ENCODE assay signal across 8 mouse cellular contexts in the genomic region with DNA sequence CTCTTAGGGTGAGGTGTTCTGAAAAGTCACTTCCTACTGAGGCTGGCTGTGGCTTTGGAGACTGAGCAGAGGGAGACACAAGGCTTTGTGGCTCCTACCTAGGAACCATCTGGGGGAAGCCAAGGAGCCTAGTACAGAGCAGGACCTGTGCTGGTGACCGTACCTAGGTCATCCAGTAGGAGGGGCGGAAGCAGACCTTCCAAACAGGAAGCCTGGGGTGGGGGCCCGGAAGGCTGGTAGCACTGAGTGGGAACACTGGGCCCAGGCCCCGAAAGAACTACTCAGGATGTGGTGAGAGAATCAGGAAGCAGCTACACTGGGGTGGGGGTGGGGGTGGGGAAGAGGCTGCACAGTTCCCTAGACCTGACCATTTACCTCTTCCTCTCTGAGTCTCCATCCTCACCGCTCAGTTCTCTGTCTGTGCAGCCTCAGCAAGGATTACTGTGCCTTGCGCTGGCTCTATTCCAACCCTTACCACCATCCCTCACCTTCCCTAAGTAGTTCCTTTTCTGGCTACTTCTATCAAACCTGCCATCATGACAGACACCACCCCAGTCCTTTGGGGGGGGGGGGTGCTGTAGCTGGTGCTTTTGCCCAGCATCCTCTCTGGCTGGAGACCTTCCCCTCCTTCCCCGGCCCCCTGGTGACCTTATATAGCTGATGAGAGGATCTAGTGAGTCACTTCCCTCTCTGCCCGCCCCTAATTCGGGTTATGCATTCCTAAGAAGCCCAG. TPM values are rescaled to one million over a fixed set of nuclear protein-coding genes. Genes with fewer than 3 reads are reported as not detected.
DNase-seq lines count a peak whose midpoint lies in the region; ATAC-seq and TF ChIP-seq lines count a peak whose summit lies in the region.

No protein-coding gene starts in this region.

- no peaks in the 10 kb centered on the region; the same call in 1 of the 2 replicates for H3K36me3 ChIP-seq in intestine, embryonic 16.5 days (ENCODE audit: control insufficient read depth, insufficient read depth, low read length)

- no peaks in the 10 kb centered on the region for H3K27me3 ChIP-seq in intestine, embryonic 16.5 days (replicated peaks; ENCODE audit: control insufficient read depth, insufficient read depth, low read length)

- peak; percentile 72 for ATAC-seq in granulocyte monocyte progenitor cell, adult 5-6 weeks (replicated peaks; ENCODE audit: poor library complexity, severe bottlenecking)
- ATAC-seq in intestine, embryonic 16.5 days: 0 out of 2 replicates have a peak, but pooled peaks have one; percentile 1
- peak; percentile 42 for ATAC-seq in neutrophil, adult 5-6 weeks (ENCODE audit: extremely low read depth, insufficient number of reproducible peaks, low FRiP score, poor library complexity, severe bottlenecking)

- H3K27ac ChIP-seq in intestine, embryonic 16.5 days (ENCODE audit: low read length): peak overlapping the region; percentile 89

- peaks cover 35% of the 10 kb centered on the region for H3K4me1 ChIP-seq in intestine, embryonic 16.5 days (ENCODE audit: control insufficient read depth, insufficient read depth, low read length)
- H3K4me1 ChIP-seq in lung, adult 2 months (ENCODE audit: control insufficient read depth, insufficient read depth, low read length): peaks cover 12% of the 10 kb centered on the region

- H3K4me2 ChIP-seq in intestine, embryonic 16.5 days (ENCODE audit: low read depth, low read length): peak overlapping the region; percentile 81

- 0 out of 2 replicates have a peak, but pooled peaks cover 4% of the 10 kb centered on the region for H3K9me3 ChIP-seq in intestine, embryonic 16.5 days (ENCODE audit: control insufficient read depth, low read length)

- H3K4me3 ChIP-seq in intestine, embryonic 16.5 days (ENCODE audit: low read length): peak overlapping the region; percentile 62
- peak overlapping the region; percentile 70 for H3K4me3 ChIP-seq in lung, adult 2 months (replicated peaks; ENCODE audit: extremely low read depth, low read depth, low read length)

- TF ChIP-seq POLR2A in lung, adult 2 months (IDR thresholded peaks at IDR 0.05; ENCODE audit: borderline replicate concordance, extremely low read depth, low read depth, low read length): peak; percentile 74; the same call in 1 of the 2 replicates

- 41% methylated on average over 9 of the region's 9 CpGs for WGBS in intestine, embryonic 16.5 days
- WGBS in lung, adult 2 months: 18% methylated on average over 9 of the region's 9 CpGs

- DNase-seq in embryo, embryonic 10.5 days (ENCODE audit: low spot score): peak; percentile 29
- DNase-seq in embryo, embryonic 10 days (ENCODE audit: low spot score): no peak
- peak; percentile 76 for DNase-seq in adrenal gland, adult 8-10 months
- peak; percentile 56 for DNase-seq in lung, adult 2 months
- no peak for DNase-seq in frontal cortex, postnatal 25 days (ENCODE audit: low spot score in 2 of 2)

- peak overlapping the region; percentile 77 for H3K9ac ChIP-seq in intestine, embryonic 16.5 days (ENCODE audit: low read depth, low read length)

- no peak for TF ChIP-seq CTCF in lung, adult 2 months (IDR thresholded peaks at IDR 0.05; ENCODE audit: insufficient read depth, low read length)

RNA-seq across cellular contexts. Expression of gene Ppp1r18, which starts 4.9 kb away (rescaled TPM):
- 10 to 100 TPM; 35.4 to 47.9 (median 40.0) TPM for total RNA-seq in adrenal gland, adult 8-10 months (2022)
- total RNA-seq in granulocyte monocyte progenitor cell, adult 5-6 weeks (2014; fragmentation: Nextera tagmentation): 56.9 and 60.9 TPM in 2 replicates
- 15.0 and 17.4 TPM in 2 replicates for total RNA-seq in granulocyte monocyte progenitor cell, adult 5-6 weeks (2017)
- 19.3 and 19.4 TPM in 2 replicates for polyA plus RNA-seq in intestine, embryonic 16.5 days (2015; fragmentation: Nextera tagmentation; extraction: Ambion mirVana)
- polyA plus RNA-seq in lung, adult 2 months (2012; rRNA removed): 53.9 and 61.5 TPM in 2 replicates
- 146 and 163 TPM in 2 replicates for total RNA-seq in neutrophil, adult 5-6 weeks (2017)

RNA-seq across cellular contexts. Expression of gene Nrm, which starts 9.2 kb away (rescaled TPM):
- total RNA-seq in adrenal gland, adult 8-10 months (2022): 1 to 10 TPM; 2.5 to 5.4 (median 5.0) TPM
- 66.8 and 88.9 TPM in 2 replicates for total RNA-seq in granulocyte monocyte progenitor cell, adult 5-6 weeks (2014; fragmentation: Nextera tagmentation)
- total RNA-seq in granulocyte monocyte progenitor cell, adult 5-6 weeks (2017): 41.5 and 46.0 TPM in 2 replicates
- polyA plus RNA-seq in intestine, embryonic 16.5 days (2015; fragmentation: Nextera tagmentation; extraction: Ambion mirVana): 47.7 and 51.7 TPM in 2 replicates
- 16.5 and 26.2 TPM in 2 replicates for polyA plus RNA-seq in lung, adult 2 months (2012; rRNA removed)
- 42.5 and 45.6 TPM in 2 replicates for total RNA-seq in neutrophil, adult 5-6 weeks (2017)

RNA-seq across cellular contexts. Expression of gene Dhx16, which starts 9.3 kb away (rescaled TPM):
- 10 to 100 TPM; 40.6 to 57.8 (median 52.0) TPM for total RNA-seq in adrenal gland, adult 8-10 months (2022)
- 79.2 and 111 TPM in 2 replicates for total RNA-seq in granulocyte monocyte progenitor cell, adult 5-6 weeks (2014; fragmentation: Nextera tagmentation)
- total RNA-seq in granulocyte monocyte progenitor cell, adult 5-6 weeks (2017): 44.3 and 57.8 TPM in 2 replicates
- 36.0 and 38.3 TPM in 2 replicates for polyA plus RNA-seq in intestine, embryonic 16.5 days (2015; fragmentation: Nextera tagmentation; extraction: Ambion mirVana)
- polyA plus RNA-seq in lung, adult 2 months (2012; rRNA removed): 62.8 and 70.1 TPM in 2 replicates
- 106 and 121 TPM in 2 replicates for total RNA-seq in neutrophil, adult 5-6 weeks (2017)

RNA-seq across cellular contexts. Expression of gene 2310061I04Rik, which starts 26.9 kb away (rescaled TPM):
- total RNA-seq in adrenal gland, adult 8-10 months (2022): 10 to 100 TPM; 33.1 to 46.5 (median 40.3) TPM
- total RNA-seq in granulocyte monocyte progenitor cell, adult 5-6 weeks (2014; fragmentation: Nextera tagmentation): 97.8 and 112 TPM in 2 replicates
- total RNA-seq in granulocyte monocyte progenitor cell, adult 5-6 weeks (2017): 6.2 and 8.4 TPM in 2 replicates
- polyA plus RNA-seq in intestine, embryonic 16.5 days (2015; fragmentation: Nextera tagmentation; extraction: Ambion mirVana): 29.1 and 30.1 TPM in 2 replicates
- 36.1 and 38.1 TPM in 2 replicates for polyA plus RNA-seq in lung, adult 2 months (2012; rRNA removed)
- total RNA-seq in neutrophil, adult 5-6 weeks (2017): 9.6 and 12.8 TPM in 2 replicates

RNA-seq across cellular contexts. Expression of gene Mdc1, which starts 29.0 kb away (rescaled TPM):
- 10 to 100 TPM; 20.9 to 28.2 (median 24.1) TPM for total RNA-seq in adrenal gland, adult 8-10 months (2022)
- 103 and 159 TPM in 2 replicates for total RNA-seq in granulocyte monocyte progenitor cell, adult 5-6 weeks (2014; fragmentation: Nextera tagmentation)
- total RNA-seq in granulocyte monocyte progenitor cell, adult 5-6 weeks (2017): 23.7 and 28.6 TPM in 2 replicates
- 10.0 and 11.8 TPM in 2 replicates for polyA plus RNA-seq in intestine, embryonic 16.5 days (2015; fragmentation: Nextera tagmentation; extraction: Ambion mirVana)
- 6.8 and 8.2 TPM in 2 replicates for polyA plus RNA-seq in lung, adult 2 months (2012; rRNA removed)
- 22.5 and 30.7 TPM in 2 replicates for total RNA-seq in neutrophil, adult 5-6 weeks (2017)

Comparison
In these comparisons a context has a peak if more than half of its experiments do, and no peak if none do; other contexts are left out.
1. DNase-seq: peak in embryo, embryonic 10.5 days (single experiment), adrenal gland, adult 8-10 months (single experiment) and lung, adult 2 months (single experiment); none in embryo, embryonic 10 days (single experiment) and frontal cortex, postnatal 25 days (0 of 2).
2. ATAC-seq: peak in every context shown above with its lines; median percentile 72 in granulocyte monocyte progenitor cell, adult 5-6 weeks; 42 in neutrophil, adult 5-6 weeks; 1 in intestine, embryonic 16.5 days.